9 mouse cellular contexts compared by ENCODE assay signal in the genomic region with DNA sequence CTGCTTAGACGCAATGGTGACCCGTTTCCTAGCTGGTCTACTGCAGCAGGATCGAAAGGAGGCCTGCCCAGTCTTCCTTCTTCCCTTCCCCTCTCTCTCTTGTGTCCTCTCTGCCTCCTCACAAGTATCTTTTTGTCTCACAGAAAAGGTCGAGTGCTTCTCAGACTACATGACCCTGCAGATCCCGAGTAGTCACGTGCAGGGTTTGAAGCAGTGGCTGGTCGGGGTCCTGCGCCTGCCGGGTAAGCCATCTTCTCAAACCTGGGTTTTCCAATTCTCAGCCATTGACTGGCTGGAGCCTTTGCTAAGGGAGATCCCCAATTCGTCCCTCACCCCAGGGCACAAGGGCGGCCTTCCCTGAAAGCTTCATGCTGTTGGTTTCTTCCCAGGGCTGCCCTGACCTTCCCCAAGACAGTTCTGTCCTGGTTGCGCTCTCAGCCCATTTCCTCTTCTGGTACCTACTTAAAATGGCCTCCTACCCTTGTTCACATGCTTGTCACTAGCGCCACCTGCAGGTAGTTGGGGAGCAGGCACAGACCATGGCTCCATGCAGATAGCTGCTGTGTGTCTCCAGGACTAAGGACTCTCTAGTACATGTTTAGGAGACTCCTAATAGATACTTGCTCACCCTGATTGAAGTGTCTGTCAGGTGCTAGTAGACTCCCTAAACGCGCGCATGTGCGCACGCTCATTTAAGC. TPM values are rescaled to one million over a fixed set of nuclear protein-coding genes. Genes with fewer than 3 reads are reported as not detected.
A peak's percentile ranks its signal among the peaks of the same experiment; 100 is the strongest.
DNase-seq lines count a peak whose midpoint lies in the region; ATAC-seq and TF ChIP-seq lines count a peak whose summit lies in the region.
"Had no signal": no experiment of that assay in that cellular context is flagged by ENCODE, and none has a peak within 500 bp of the region (broad histone marks: within the 10 kb centered on the region; RNA-seq: fewer than 3 reads in every experiment).

No protein-coding gene starts in this region.

- H3K27ac ChIP-seq in forebrain, embryonic 14.5 days (ENCODE audit: low read depth, low read length): no peak overlapping the region
- no peak overlapping the region for H3K27ac ChIP-seq in forebrain, embryonic 11.5 days (ENCODE audit: low read depth, low read length)
- H3K27ac ChIP-seq in liver, adult 2 months (replicated peaks; ENCODE audit: insufficient read depth, low read depth, low read length): no peak overlapping the region
- H3K27ac ChIP-seq in testis, adult 2 months (ENCODE audit: control insufficient read depth, insufficient read depth, low read depth, low read length): no peak overlapping the region
- H3K27ac ChIP-seq in forebrain, embryonic 16.5 days (ENCODE audit: low read length): no peak overlapping the region

- H3K27me3 ChIP-seq in forebrain, embryonic 14.5 days (replicated peaks; ENCODE audit: control insufficient read depth, insufficient read depth, low read length): no peaks in the 10 kb centered on the region
- H3K27me3 ChIP-seq in forebrain, embryonic 11.5 days (ENCODE audit: control insufficient read depth, insufficient read depth, low read length): no peaks in the 10 kb centered on the region
- no peaks in the 10 kb centered on the region for H3K27me3 ChIP-seq in liver, adult 2 months (ENCODE audit: control insufficient read depth, insufficient read depth, low read length)
- no peaks in the 10 kb centered on the region for H3K27me3 ChIP-seq in testis, adult 2 months (ENCODE audit: control insufficient read depth, insufficient read depth, low read length)
- no peaks in the 10 kb centered on the region for H3K27me3 ChIP-seq in forebrain, embryonic 16.5 days (replicated peaks; ENCODE audit: control insufficient read depth, insufficient read depth, low read length)

- H3K4me2 ChIP-seq in forebrain, embryonic 14.5 days (ENCODE audit: low read length): no peak overlapping the region
- no peak overlapping the region for H3K4me2 ChIP-seq in forebrain, embryonic 11.5 days (ENCODE audit: low read depth, low read length, severe bottlenecking)
- no peak overlapping the region for H3K4me2 ChIP-seq in forebrain, embryonic 16.5 days (ENCODE audit: low read length)

- no peak for TF ChIP-seq POLR2A in liver, adult 2 months (IDR thresholded peaks at IDR 0.05; ENCODE audit: extremely low read depth, insufficient read depth, low read length)
- no peak for TF ChIP-seq POLR2A in testis, adult 2 months (IDR thresholded peaks at IDR 0.05; ENCODE audit: control insufficient read depth, low read depth, low read length)

- no peak for ATAC-seq in forebrain, embryonic 14.5 days
- ATAC-seq in forebrain, embryonic 11.5 days (replicated peaks; ENCODE audit: low FRiP score): no peak
- ATAC-seq in forebrain, embryonic 16.5 days: no peak

- no peaks in the 10 kb centered on the region for H3K9me3 ChIP-seq in forebrain, embryonic 14.5 days (replicated peaks; ENCODE audit: control insufficient read depth, low read length)
- no peaks in the 10 kb centered on the region for H3K9me3 ChIP-seq in forebrain, embryonic 11.5 days (ENCODE audit: control insufficient read depth, low read length)
- H3K9me3 ChIP-seq in forebrain, embryonic 16.5 days (ENCODE audit: control insufficient read depth, low read length): no peaks in the 10 kb centered on the region

- no peaks in the 10 kb centered on the region for H3K36me3 ChIP-seq in forebrain, embryonic 14.5 days (ENCODE audit: control insufficient read depth, insufficient read depth, low read length)
- no peaks in the 10 kb centered on the region for H3K36me3 ChIP-seq in forebrain, embryonic 11.5 days (ENCODE audit: control insufficient read depth, insufficient read depth, low read length)
- no peaks in the 10 kb centered on the region for H3K36me3 ChIP-seq in liver, adult 2 months (ENCODE audit: control insufficient read depth, insufficient read depth, low read length)
- H3K36me3 ChIP-seq in testis, adult 2 months (ENCODE audit: control insufficient read depth, insufficient read depth, low read length): no peaks in the 10 kb centered on the region
- no peaks in the 10 kb centered on the region for H3K36me3 ChIP-seq in forebrain, embryonic 16.5 days (ENCODE audit: control insufficient read depth, insufficient read depth)

- no peaks in the 10 kb centered on the region for H3K4me1 ChIP-seq in forebrain, embryonic 14.5 days (ENCODE audit: control insufficient read depth, insufficient read depth, low read length)
- H3K4me1 ChIP-seq in forebrain, embryonic 11.5 days (replicated peaks; ENCODE audit: control insufficient read depth, insufficient read depth, low read length): no peaks in the 10 kb centered on the region
- no peaks in the 10 kb centered on the region for H3K4me1 ChIP-seq in liver, adult 2 months (ENCODE audit: control insufficient read depth, insufficient read depth, low read length)
- peaks cover 7% of the 10 kb centered on the region for H3K4me1 ChIP-seq in testis, adult 2 months (ENCODE audit: control insufficient read depth, insufficient read depth, low read length)
- H3K4me1 ChIP-seq in forebrain, embryonic 16.5 days (replicated peaks; ENCODE audit: control insufficient read depth, insufficient read depth, low read length): 0 out of 2 replicates have a peak, but pooled peaks cover 2% of the 10 kb centered on the region

- peak; percentile 15 for DNase-seq in forebrain, embryonic 14.5 days (ENCODE audit: low spot score)
- no peak for DNase-seq in forebrain, embryonic 11.5 days (ENCODE audit: low spot score)
- DNase-seq in right cerebral cortex, postnatal 14 days: peak; percentile 32
- no peak for DNase-seq in right cerebral cortex, postnatal 25 days
- DNase-seq in cerebellum, postnatal 25 days: peak; percentile 41 to 65
- DNase-seq in liver, adult 2 months (ENCODE audit: extremely low read depth, low read depth, low spot score): peak; percentile 55

- WGBS in forebrain, embryonic 14.5 days: 87% methylated on average over 18 of the region's 18 CpGs
- WGBS in forebrain, embryonic 11.5 days: 86% methylated on average over 18 of the region's 18 CpGs
- WGBS in liver, adult 2 months: 89% methylated on average over 18 of the region's 18 CpGs
- 86% methylated on average over 18 of the region's 18 CpGs for WGBS in forebrain, embryonic 16.5 days

- H3K4me3 ChIP-seq in forebrain, embryonic 14.5 days (ENCODE audit: low read depth, low read length): no peak overlapping the region
- no peak overlapping the region for H3K4me3 ChIP-seq in forebrain, embryonic 11.5 days (ENCODE audit: low read depth, low read length)
- no peak overlapping the region for H3K4me3 ChIP-seq in liver, adult 2 months (ENCODE audit: insufficient read depth, low read depth, low read length)
- no peak overlapping the region for H3K4me3 ChIP-seq in testis, adult 2 months (ENCODE audit: control insufficient read depth, low read depth, low read length)
- H3K4me3 ChIP-seq in forebrain, embryonic 16.5 days (replicated peaks; ENCODE audit: low read length): no peak overlapping the region

- H3K9ac ChIP-seq in forebrain, embryonic 14.5 days (ENCODE audit: low read length): no peak overlapping the region
- H3K9ac ChIP-seq in forebrain, embryonic 11.5 days (ENCODE audit: low read length): no peak overlapping the region
- no peak overlapping the region for H3K9ac ChIP-seq in liver, adult 2 months (ENCODE audit: low read depth, low read length)
- no peak overlapping the region for H3K9ac ChIP-seq in forebrain, embryonic 16.5 days (replicated peaks; ENCODE audit: low read depth, low read length)

- TF ChIP-seq CTCF in liver, adult 2 months (IDR thresholded peaks at IDR 0.05; ENCODE audit: low read depth, low read length): peak; percentile 79
- peak; percentile 87; the same call in 1 of the 2 replicates for TF ChIP-seq CTCF in testis, adult 2 months (IDR thresholded peaks at IDR 0.05; ENCODE audit: control insufficient read depth, insufficient read depth, insufficient replicate concordance, low read depth, low read length)

- no peaks in the 10 kb centered on the region for H3K79me2 ChIP-seq in liver, adult 2 months (ENCODE audit: control insufficient read depth, insufficient read depth, low read length)

RNA-seq across cellular contexts. Expression of a gene that starts 11.7 kb away (rescaled TPM):
- not detected in 2 replicates for polyA plus RNA-seq in forebrain, embryonic 14.5 days (2014; fragmentation: Nextera tagmentation; extraction: Ambion mirVana)
- polyA plus RNA-seq in forebrain, embryonic 11.5 days (2014; fragmentation: Nextera tagmentation; extraction: Ambion mirVana): not detected in 2 replicates
- not detected in 2 replicates for total RNA-seq in liver, adult 2 months (2014; rRNA removed)
- polyA plus RNA-seq in liver, adult 2 months (2012; rRNA removed): not detected in 2 replicates
- polyA plus RNA-seq in testis, adult 2 months (2012; rRNA removed): 0.10 and 0.17 TPM in 2 replicates
- polyA plus RNA-seq in forebrain, embryonic 16.5 days (2015; fragmentation: Nextera tagmentation; extraction: Ambion mirVana): not detected in 2 replicates
- total RNA-seq: adrenal gland, adult 18-20 months had no signal

RNA-seq across cellular contexts. Expression of a gene that starts 28.0 kb away (rescaled TPM):
- polyA plus RNA-seq in forebrain, embryonic 14.5 days (2014; fragmentation: Nextera tagmentation; extraction: Ambion mirVana): 127 and 131 TPM in 2 replicates
- polyA plus RNA-seq in forebrain, embryonic 11.5 days (2014; fragmentation: Nextera tagmentation; extraction: Ambion mirVana): 225 and 238 TPM in 2 replicates
- 87.2 and 111 TPM in 2 replicates for total RNA-seq in liver, adult 2 months (2014; rRNA removed)
- 33.2 and 33.4 TPM in 2 replicates for polyA plus RNA-seq in liver, adult 2 months (2012; rRNA removed)
- 107 and 149 TPM in 2 replicates for polyA plus RNA-seq in testis, adult 2 months (2012; rRNA removed)
- 277 and 319 TPM in 2 replicates for polyA plus RNA-seq in forebrain, embryonic 16.5 days (2015; fragmentation: Nextera tagmentation; extraction: Ambion mirVana)

RNA-seq across cellular contexts. Expression of a gene that starts 52.5 kb away (rescaled TPM):
- 0.25 TPM in 1 of 2 replicates, not detected in the other for polyA plus RNA-seq in forebrain, embryonic 14.5 days (2014; fragmentation: Nextera tagmentation; extraction: Ambion mirVana)
- 0.36 TPM in 1 of 2 replicates, not detected in the other for polyA plus RNA-seq in forebrain, embryonic 11.5 days (2014; fragmentation: Nextera tagmentation; extraction: Ambion mirVana)
- total RNA-seq in liver, adult 2 months (2014; rRNA removed): 191 and 270 TPM in 2 replicates
- polyA plus RNA-seq in liver, adult 2 months (2012; rRNA removed): 712 and 829 TPM in 2 replicates
- 0.25 TPM in 1 of 2 replicates, not detected in the other for polyA plus RNA-seq in testis, adult 2 months (2012; rRNA removed)
- polyA plus RNA-seq in forebrain, embryonic 16.5 days (2015; fragmentation: Nextera tagmentation; extraction: Ambion mirVana): 0.56 and 1.0 TPM in 2 replicates

Comparison
In these comparisons a context has a peak if more than half of its experiments do, and no peak if none do; other contexts are left out.
1. DNase-seq: peak in forebrain, embryonic 14.5 days (single experiment), right cerebral cortex, postnatal 14 days (single experiment), cerebellum, postnatal 25 days (2 of 2) and liver, adult 2 months (single experiment); none in forebrain, embryonic 11.5 days (single experiment) and right cerebral cortex, postnatal 25 days (single experiment).
2. RNA of a gene that starts 52.5 kb away (polyA plus RNA-seq): 712 to 829 TPM in liver, adult 2 months; 0.56 to 1.0 TPM in forebrain, embryonic 16.5 days, 0.36 TPM in forebrain, embryonic 11.5 days, 0.25 TPM in testis, adult 2 months and 0.25 TPM in forebrain, embryonic 14.5 days; every median in the first group is over 100 times any median in the second.